Mouse (Mus musculus): Measurements from ENCODE around the gene Plpp6.

DNA sequence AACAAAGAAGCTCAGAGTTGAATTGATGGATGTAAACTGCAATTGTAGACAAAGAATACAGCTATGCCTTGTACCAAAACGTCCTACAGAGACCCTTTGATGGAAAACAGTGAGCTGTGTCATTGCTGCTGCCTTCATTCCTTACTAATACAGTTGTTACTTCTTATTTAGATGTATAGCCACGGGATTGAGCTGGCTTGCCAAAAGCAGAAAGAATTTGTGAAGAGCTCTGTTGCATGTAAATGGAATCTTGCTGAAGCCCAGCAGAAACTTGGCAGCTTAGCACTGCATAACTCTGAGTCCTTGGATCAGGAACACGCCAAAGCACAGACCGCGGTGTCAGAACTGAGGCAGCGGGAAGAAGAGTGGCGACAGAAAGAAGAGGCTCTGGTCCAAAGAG, 31.1 kb downstream of the Plpp6 start:
- no peak for TF ChIP-seq CTCF (conservative IDR thresholded peaks at IDR 0.05; ENCODE audit: insufficient read depth, insufficient read length, low read depth, low read length)
- no peak for TF ChIP-seq POLR2A (IDR thresholded peaks at IDR 0.05; ENCODE audit: low read depth, low read length)

Data from kidney, adult 2 months (tissue).